Mouse (Mus musculus): ENCODE results near the gene Zyx.

DNA sequence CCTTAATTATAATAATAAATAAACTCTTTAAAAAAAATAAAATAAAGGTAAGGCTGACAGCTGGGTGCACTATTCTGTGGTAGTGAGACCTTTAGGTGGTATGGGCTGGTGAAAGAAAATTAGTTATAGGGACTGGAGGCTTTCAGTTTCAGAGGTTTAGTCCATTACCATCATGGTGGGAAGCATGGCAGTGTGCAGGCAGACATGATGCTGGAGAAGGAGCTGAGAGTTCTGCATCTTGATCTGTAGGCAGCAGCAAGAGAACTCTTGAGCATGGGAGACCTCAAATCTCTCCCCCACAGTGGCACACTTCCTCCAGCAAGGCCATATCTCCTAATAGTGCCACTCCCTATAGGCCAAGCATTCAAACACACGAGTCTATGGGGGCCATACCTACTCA is 7.3 kb upstream of the Zyx start:
- TF ChIP-seq ZNF384 (IDR thresholded peaks at IDR 0.05; ENCODE audit: low read depth, low read length): no peak
- no peak for TF ChIP-seq ZC3H11A (IDR thresholded peaks at IDR 0.05; ENCODE audit: borderline replicate concordance, low read depth, low read length)
